Mouse (Mus musculus): ENCODE data around the gene Akr1cl.

DNA sequence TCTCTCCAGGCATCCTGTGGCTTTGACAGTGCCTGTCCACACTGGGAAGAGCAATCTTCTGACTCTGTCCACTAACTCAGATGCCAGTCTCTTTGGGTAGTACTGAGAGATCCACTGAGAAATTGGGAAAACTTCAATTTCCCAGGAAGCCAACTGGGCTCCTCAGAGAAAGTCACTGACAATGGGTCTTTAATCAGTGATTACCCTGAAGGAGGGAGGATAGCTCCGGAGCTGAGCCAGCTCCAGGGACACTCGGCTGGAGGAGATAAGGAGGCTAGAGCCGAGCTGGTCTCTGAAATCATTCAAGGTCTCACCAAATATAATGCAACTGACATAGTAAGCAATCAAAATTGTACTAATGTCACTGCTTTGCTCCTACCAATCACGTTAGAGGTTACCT, 28.0 kb downstream of the Akr1cl start:
- TF ChIP-seq CTCF (IDR thresholded peaks at IDR 0.05; ENCODE audit: insufficient read depth, low read depth, low read length) (no peak), POLR2A (IDR thresholded peaks at IDR 0.05; ENCODE audit: insufficient read depth, low read depth, low read length) (no peak)
